Mouse (Mus musculus) left cerebral cortex, postnatal 4 days (tissue): ENCODE results near the gene Sox21. TPM values are rescaled to one million over a fixed set of nuclear protein-coding genes. Genes with fewer than 3 reads are reported as not detected.

Experiments used
- microRNA-seq: library from miRNA; unstranded; fragments of <30 nt; microRNA quantifications from one replicate; pipeline ENCODE4 v1.2.0, GENCODE M21; 2022
- total RNA-seq, 2 experiments: library from RNA; stranded (reverse); gene quantifications; 2 replicates each; pipeline ENCODE4 v1.2.3; 2021

Sox21 gene
- total RNA-seq, 2 experiments from 2014 or later = 10.8 to 11.7 TPM

Small RNAs within 50 kb of the gene (microRNA-seq; reads per million reads assigned to microRNA genes)
- not detected for gene Mir6241

Other genes with a start within 250 kb of the Sox21 start
- 1 to 10 TPM in 1 of 2 experiments, not detected in 1; 1.1 TPM for gene Dct, start 184.8 kb downstream of the Sox21 start, total RNA-seq
- 10 to 100 TPM in 1 of 2 experiments, 1 to 10 TPM in 1; 7.9 to 10.3 TPM for gene Tgds, start 104.3 kb downstream of the Sox21 start, total RNA-seq
- gene Gpr180, start 99.9 kb downstream of the Sox21 start, total RNA-seq = 10 to 100 TPM; 24.5 to 27.2 TPM
- gene Gm9376, start 29.9 kb upstream of the Sox21 start, total RNA-seq = not detected